Mouse (Mus musculus): Measurements from ENCODE around the gene Hist2h3b.

GRCm38 (mm10) chr3:96231758-96232120 is 36.7 kb upstream of the Hist2h3b start:
- no peak for TF ChIP-seq CHD2 (IDR thresholded peaks at IDR 0.05; ENCODE audit: low read length)
- no peak for TF ChIP-seq SMC3 (IDR thresholded peaks at IDR 0.05; ENCODE audit: low read depth, low read length)
- TF ChIP-seq CTCF (conservative IDR thresholded peaks at IDR 0.05 in 1 of 2, IDR thresholded peaks at IDR 0.05 in 1 of 2; ENCODE audit: low read depth in 2 of 2, low read length in 2 of 2), result no peak
- TF ChIP-seq POLR2AphosphoS2 (IDR thresholded peaks at IDR 0.05; ENCODE audit: low read depth, low read length), result no peak
- no peak for TF ChIP-seq POLR2A (IDR thresholded peaks at IDR 0.05; ENCODE audit: low read depth, low read length)
- TF ChIP-seq EP300 (IDR thresholded peaks at IDR 0.05; ENCODE audit: low read length), result no peak
- no peak for TF ChIP-seq KAT2A (IDR thresholded peaks at IDR 0.05; ENCODE audit: insufficient replicate concordance, low read length)
- no peak for TF ChIP-seq MEF2A (IDR thresholded peaks at IDR 0.05; ENCODE audit: borderline replicate concordance, low read depth, low read length)
- no peak for TF ChIP-seq JUN (IDR thresholded peaks at IDR 0.05; ENCODE audit: insufficient read depth, low read depth, low read length)

All from CH12.LX (cell line).